Mouse (Mus musculus): ENCODE results near the gene Gins2.

Gene Gins2

DNA sequence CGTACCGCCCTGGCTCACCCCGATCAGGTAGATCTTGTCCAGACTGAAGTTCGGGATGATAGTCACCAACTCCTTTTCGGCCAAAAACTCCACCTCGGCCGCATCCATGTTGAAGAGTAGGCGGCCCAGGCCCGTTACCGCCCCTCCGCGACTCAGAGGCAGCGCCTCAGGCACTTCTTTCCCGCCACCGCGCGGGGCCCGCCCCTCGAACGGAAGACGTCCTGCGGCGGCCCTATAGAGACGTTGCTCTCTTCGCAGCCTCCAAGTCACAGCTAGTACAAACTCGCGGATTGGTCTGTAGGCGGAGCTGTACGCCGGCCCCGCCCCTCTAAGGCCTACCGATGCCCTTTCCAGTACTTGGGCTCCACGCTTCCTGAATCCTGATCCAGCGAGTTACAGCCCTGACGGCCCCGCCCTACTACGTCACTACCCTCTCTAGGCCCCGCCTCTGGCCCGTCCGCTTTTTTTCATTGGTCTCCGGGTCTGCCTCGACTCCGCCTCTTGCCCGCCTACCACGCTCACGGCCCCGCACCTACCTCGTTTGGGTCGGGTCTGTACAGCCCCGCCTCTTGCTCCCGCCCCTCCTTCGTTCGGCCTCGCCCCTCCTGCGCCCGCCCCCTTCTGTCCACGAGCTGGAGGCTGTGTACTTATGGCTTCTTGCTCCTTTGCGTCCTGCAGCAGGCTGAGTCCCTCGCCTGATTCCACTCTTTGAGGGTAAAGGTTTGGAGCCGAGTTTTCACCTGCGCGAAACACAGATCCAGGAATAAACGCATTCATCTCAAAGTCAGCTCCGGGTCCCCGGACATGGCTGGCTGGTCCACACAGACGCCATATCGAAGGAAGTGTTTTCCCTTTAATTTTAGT, at the start of gene Gins2:
Gene Gins2 (minus strand): TSS at position 397 of the 864 bp plus-strand sequence.
- peak; percentile 99 for DNase-seq

DNA sequence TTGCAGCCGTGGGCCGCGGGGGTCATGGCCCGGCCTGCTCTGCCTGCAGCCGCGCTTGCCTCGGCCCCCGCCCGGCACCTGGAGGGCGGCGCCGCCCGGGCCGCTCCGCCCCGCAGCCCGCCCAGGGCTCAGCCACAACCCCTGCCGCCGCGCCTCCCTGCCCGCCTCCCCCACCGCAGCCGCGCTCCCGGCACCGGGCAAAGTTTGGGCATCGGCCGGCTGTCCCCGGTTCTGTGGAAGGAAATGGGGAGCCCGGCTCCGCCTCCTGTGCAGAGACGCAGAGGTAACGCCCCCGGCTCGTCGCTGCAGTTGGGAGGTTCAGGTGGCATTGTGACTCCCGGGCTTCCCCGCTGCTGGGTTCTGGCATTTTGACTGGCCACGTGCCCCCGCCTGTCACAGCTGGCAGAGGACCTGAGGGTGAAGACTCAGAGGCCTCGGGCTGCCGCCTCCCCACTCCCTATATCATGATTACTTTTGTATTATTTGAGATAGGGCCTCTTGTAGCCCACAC, 45.3 kb upstream of the Gins2 start:
- peak; percentile 50 to 53 for DNase-seq

DNA sequence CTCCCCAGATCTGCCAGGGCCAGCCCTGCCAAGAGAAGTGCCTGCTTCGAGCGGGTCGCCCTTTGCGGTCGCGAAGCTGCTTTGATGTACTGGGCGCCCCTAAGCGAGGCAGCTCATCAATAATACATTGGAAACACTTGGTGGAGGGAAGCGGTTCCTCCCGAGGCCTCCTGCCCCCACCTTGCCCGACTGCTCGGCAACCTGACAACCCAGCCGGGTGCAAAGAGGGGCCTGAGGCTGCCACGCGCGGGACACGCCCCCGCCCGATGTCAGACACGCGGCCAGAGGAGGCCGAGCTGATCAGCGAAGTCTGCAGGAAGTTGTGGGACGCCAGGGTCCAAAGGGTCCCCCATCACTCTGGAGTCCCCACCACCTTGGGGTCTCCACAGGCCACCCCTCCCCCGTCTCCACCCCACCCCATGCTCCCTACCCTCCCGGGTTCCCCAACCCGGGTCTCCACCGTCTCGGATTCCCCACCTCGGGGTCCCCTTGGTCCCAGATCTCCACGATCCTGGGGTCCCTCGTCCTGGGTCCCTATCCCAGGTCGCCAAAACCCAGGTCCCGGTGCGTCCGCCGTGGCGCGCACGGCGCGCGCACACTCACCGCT, 44.7 kb upstream of the Gins2 start:
- DNase-seq: peak; percentile 46 to 49

DNA sequence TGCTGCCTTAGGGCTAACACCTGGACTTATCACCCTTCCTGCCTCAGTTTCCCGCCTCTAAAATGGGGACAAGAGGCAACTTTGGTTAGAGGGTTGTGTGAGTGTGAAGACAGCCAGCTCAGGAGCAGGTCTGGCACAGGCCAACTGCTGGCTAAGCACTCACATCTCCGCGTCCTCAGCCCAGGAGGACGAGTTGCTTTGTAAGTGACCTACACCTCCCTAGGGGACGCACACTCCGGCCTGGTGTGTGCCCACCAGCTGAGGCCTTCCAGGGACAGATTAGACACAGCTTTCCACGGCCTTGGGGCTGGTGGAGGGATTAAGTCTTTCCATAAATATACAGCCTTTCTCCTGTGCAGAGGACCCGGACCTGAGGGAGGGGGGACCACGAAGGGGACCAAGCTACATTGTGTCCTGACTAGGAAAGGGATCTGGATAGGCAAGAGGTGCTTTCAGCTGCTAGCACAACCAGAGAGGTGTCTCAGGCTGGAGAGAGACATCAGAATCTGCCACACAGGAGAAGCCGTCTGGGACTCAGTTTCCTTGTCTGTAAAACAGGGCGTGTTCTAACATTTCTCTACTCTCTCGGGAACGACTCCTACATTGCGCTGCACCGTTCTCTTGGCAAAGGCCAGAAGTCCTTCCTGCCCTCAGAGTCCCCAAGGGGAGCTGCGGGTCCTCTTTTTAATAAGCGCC, 44.0 kb upstream of the Gins2 start:
- DNase-seq: no peak

DNA sequence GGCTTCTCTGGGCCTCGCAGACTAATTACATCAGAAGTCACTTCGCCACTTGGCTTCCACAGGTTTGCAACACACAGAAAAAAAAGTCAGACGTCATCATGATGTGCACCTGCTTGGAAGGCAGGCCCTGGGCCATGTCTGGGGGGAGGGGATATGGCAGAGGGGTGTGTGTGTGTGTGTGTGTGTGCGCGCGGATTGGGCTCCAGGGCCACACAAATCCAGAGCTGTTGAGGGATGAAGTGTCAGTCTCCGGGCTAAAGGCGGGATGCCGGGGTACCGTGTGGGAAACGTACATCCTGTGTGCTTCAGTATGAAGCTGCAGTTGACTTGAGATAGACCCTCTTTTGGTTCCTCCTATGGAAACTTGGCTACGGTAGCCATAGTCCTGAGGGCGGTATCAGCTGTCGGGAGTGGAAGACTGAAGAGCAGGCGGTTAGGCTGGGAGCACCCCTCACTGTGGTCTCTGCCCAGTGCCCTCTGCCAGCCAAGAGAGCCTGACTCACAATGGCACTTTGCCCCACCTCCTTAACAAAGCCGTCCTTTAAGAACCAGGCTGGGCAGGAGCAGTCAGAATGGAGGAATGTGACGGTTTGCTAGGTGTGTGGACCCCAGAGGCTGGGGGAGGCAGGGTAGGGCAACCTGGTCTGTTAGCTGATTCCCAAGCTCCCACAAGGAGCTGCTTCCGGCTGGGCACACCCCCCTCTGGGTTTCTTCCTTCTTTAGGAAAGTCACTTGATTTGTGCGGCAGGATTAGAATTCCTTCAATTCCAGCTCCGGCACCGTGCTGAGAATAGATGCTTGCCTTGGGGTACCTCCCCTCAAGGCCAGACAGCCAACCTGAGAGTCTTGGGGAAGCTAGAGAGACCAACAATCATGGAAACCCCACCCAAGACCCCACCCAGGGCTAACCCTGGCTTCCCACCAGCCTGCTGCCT, 42.6 kb upstream of the Gins2 start:
- DNase-seq: peak; percentile 45 to 53

DNA sequence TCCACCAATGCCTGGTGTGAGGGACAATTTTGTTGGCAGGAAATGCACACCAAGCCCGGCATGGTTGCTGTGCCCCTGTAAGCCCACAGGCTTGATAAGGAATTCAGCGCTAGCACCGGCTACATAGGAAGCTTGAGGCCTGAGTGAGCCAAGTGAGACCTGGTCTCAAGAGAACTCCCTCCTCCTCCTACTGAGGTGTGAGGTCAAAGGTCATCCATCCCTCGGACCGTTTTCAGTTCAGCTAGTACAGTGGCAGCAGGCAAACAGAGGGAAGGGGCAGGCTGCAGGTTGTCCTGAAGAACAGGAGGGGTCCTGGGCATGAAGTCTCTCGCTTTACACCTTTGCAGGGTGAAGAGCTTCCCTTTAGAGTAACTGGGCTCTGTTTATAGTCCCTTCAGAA, 41.7 kb upstream of the Gins2 start:
- no peak for DNase-seq

DNA sequence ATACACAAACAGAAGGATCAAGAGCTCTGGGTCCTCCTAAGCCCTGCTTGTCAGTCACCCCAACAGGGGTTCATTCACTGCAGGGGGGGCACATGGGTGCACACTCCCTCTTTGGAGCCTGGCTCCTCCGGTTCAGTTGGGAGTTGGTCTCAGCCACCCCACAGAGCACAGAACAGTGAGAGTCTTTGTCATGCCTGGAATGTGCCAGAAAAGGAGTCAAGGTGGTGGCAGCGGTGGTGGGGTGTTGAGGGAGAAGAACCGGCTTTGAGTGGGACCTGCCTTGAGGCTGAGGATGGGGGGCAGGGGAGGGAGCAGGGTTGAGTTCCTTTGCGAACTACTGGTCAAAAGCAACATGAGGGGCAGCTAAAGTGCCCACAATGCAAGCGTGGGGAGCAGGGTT, 40.9 kb upstream of the Gins2 start:
- peak in 1 of 2 experiments; percentile 31 for DNase-seq

DNA sequence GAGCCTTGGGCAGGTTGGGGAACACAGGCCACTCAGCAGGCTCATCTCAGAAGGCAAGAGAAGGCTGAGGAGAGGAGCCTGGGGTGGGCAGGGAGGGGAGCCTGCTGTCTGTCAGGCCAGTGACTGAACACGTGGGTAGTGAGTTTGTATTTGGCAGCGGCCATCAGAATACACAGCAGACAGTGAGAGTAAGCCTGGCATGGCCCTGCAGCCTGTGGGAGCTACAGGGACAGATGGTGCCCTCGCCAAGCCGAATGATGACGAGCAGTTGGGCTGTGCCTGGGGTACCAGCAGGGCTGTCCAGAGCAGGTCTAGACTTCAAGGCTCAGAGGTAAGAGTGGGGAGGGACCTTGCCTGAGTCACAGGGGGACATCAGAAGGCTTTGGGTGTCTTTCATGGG, 38.2 kb upstream of the Gins2 start:
- peak; percentile 91 to 95 for DNase-seq

DNA sequence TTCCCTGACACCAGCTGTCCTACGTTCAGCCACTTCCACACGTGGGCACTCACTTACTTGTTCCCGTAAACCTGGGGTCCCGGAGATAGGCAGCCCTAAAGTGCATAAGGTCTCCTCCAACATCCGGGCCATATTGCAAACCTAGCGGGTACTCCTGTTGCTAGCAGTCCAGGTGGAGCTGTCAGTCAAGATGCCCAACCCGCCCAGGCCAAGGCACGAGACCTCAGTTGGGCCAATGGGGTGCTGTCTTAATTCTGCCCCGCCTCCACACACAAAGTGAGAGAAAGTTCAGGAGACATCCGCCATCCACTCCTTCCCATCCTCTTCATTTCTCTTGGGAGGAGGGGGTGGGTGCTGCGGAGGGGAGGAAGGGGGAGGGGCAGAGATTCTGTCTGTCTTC, 37.4 kb upstream of the Gins2 start:
- no peak for DNase-seq

DNA sequence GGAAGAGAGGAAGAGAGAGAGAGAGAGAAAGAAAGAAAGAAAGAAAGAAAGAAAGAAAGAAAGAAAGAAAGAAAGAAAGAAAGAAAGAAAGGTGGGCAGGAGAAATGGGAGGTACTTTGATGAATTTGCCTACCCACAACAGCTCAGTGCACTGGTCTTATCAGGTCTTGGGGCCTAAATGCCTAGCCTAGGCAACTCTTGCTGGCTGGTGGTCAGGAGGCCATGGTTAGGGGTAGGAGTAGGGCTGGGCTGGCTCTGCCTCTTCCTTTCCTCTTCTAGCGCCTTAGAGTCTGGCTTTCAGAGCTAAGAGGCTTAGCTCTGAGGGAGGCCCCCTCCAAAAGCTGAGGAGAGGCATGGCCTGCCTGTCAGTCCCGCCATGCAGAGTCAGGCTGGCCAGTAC, 34.5 kb upstream of the Gins2 start:
- DNase-seq: no peak

DNA sequence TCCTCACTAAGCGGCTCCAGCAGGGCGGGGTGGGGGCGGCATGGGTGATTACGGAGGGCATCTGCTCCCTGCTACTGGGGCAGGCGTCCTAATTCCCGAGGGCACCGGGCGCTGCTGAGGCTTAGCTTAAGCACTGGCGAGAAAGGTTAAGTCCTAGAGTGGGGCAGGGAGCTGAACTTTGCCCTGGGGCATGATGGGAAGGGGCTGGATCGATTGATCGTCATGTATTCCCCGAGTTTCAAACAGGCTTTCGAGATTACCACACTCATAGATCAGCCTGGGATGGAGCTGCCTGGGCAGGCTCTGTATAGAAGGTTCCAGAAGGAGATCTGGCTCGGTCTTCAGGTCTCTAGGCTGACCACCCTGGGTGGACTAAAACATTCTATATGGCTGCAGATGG, 33.1 kb upstream of the Gins2 start:
- DNase-seq: no peak

DNA sequence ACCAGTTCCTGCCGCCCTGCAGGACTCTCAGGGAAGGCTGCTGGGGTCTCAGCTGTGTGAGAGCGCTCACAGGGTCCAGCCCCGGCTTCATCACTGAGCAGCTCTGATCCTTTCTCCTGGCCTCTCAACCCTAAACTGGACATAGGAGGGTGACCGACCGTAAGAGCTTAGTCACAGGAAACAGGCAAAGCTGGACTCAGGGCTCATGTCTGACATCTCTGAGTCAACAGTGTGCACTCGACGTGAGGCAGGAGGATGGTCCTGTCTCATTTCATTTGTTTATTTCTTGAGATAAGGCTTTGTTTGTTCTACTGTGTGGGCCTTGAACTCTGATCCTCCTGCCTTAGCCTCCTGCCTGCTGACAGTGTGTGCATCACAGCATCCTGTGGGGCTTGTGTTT, 31.3 kb upstream of the Gins2 start:
- DNase-seq: no peak

DNA sequence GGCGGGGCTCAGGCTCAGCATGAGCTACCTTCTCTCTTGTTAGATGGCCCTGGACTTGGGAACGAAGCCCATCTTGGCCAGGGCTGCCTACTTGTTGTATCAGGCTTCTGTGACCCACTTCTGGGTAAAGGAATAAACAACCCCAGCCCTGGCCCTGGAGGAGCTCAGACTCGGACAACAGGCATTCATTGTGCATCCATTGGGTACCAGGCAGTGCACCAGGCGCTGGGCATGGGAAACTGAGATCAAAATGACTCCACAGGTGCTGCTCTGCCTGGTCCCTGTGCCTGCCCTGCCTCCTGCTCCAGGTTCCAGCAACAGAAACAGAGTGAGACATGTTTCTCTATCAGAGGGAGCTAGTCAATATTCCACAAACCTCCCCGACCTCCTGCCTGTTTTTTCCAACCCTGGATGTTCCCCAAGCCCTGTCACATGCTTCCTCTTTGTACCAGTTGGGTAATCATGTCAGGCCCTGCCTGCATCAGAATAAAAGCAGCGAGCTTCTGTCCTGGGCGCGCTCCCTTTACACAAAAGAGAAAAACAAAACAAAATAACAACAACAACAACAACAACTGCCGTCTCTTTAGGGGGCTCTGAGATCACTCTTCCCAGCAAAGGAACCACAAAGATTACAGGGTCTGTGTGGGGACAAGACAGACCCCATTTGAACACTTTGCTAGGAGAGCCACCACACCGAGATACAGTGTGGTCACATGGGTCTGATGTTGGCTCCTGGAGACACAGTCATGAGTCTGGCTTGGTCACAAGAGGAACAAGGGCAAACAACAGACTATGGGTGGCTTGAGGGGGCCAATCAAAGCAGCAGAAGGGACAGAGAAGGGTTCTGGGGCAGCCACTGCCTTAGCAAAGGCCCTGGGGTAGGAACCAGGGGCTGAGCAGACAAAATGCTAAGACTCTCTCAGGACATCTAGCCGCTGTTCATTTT, 30.4 kb upstream of the Gins2 start:
- peak in 1 of 2 experiments; percentile 29 for DNase-seq

DNA sequence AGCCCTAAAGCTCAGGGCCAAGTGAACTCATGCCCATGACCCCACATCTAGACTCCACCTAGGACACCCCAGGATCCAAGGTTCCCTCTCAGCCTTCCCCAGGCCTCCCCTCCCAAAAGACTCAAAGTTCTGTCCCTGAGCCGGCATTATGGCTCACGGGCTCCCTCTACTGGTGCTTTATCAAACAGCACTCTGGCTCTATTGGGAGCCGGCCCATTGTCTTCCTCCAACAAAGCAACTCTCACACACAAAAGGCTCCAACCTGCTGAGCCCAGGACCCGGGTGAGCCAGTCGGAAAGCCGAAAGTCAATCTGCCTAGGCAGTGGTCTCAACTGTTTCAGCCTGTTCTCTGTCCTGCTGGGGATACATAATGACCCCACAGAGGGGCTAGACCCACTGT, 29.0 kb upstream of the Gins2 start:
- peak; percentile 85 to 89 for DNase-seq

DNA sequence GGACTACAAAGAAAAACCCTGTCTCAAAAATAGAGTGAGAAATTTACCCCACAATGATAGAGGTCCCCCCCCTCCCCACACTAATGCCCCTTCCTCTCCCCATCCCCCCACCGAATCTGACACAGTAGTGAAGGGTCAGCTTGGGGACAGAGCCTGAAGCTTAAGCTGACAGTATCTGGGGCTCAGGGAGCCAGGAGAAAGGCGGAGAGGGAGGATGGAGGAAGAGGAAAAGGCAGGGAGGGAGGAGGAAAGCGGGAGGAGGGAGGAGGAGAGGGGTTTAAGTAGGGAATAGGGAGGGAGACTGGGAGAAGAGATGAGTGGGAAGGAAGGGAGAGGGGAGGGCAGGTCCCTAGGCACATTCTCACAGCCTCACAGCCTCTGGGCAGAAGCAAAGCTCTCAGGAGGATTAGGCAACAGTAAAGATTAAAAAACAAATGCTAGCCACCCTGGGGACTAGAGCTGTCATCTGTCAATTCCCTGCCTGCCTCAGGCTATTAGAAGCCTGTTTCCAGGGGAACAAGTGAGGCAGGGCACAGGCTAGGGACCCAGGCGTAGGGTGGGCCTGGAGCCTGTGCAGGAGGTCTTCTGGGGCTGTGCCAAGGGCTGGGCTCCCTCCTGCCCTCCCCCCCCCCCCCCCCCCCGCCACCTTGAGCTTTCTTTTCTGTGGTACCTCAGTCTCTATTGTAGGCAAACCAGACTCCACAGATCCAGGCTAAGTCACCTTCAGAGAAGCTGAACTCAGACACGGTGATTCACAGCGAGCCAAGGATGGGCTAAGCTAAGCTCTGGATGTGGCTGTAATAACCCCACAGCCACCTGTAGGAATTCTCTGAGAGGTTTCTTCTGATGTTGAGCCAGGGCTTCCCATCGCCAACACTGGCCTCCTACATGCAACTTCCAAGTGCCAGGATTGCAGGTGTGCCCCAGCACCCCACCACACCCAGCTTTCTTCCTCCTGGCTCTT, 27.8 kb upstream of the Gins2 start:
- no peak for DNase-seq

DNA sequence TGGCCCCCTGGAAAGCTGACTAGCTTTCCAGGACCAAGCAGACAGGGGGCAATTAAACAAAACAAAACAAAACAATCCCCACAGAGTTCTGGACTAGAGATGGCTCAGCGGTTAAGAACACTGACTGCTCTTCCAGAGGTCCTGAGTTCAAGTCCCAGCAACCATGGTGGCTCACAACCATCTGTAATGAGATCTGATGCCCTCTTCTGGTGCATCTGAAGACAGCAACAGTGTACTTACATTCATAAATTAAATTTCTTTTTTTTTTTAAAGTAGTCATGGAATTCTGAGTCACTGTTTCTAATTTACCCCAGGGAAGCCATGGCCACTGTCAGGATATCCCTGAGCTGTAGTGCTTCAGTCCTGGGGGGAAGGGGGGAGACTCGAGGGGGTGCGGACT, 25.4 kb upstream of the Gins2 start:
- no peak for DNase-seq

DNA sequence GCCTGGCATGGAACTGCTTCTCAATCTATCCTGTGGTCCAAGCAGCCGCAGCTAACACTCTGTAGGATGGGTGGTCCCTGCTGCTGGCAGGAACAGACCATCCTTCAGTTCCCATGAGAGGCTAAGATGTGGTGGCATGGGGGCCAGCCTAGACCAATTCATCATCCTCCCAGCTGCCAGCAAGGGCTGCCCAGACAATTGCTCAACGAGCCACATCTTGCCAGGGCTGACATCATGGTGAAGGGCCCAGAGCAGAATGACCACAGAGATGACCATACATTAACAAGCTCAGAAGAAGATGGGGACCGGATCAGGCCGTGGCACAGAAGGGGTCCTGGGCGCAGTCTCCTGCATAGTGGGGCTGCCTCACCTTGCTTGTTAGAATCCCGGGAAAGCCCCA, 21.7 kb upstream of the Gins2 start:
- DNase-seq: no peak

DNA sequence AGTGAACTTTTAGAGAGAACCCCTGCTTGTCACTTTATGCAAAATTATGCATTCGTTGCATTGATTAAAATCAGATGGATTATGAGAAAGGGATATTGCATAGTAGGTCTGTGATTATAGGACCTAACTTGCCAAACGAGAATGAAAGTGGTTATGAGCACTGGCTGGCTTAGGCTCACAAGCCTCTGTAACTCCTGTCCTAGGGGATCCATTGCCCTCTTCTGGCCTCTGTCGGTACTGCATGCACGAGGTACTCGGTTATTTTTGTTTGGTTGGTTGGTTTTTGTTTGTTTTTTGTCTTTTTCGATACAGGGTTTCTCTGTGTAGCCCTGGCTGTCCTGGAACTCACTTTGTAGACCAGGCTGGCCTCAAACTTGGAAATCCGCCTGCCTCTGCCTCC, 18.8 kb upstream of the Gins2 start:
- peak; percentile 91 to 95 for DNase-seq

DNA sequence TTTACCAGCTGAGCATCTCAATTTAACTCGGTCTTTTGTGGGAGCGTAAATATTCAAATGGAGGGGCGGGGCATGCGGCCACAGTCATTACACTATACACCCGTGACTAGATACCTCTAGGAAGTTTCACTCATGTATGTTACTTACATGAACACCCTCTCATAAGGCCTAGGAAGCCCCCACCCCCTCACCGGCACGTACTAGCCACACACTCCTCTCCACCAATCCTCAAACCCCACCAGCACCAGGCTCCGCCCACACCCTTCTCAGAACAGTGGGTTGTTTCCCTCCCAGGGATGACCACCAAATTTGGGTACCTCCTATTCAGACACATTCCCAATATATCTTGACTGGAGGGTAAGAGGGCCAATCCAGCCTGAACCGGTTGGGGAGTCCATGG, 18.4 kb upstream of the Gins2 start:
- DNase-seq: no peak

DNA sequence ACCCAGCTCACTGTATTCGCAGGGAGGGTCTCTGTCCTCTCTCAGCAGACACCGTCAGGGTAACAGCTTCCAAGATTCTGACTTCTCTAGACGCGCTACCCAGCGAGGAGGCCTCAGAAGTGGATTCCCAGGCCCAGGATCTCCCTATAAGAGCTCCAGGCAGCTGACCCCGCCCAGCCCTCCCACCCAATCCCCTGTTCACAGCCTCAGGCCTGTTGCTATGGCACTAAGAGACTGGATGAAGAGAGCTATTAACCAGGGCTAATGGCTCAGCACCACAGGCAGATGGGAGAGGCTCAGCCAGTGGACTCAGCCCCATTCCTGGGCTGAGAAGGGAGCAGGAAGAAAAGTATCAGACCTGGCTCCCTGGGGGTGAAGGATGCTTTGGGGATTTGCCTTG, 13.6 kb upstream of the Gins2 start:
- no peak for DNase-seq
